Mouse (Mus musculus) forebrain, embryonic 15.5 days (tissue): ENCODE data around the gene Dop1a. TPM values are rescaled to one million over a fixed set of nuclear protein-coding genes. Genes with fewer than 3 reads are reported as not detected.
A peak's percentile ranks its signal among the peaks of the same experiment; 100 is the strongest.

Source experiments
- ATAC-seq: fragments of 200-750 bp; cut with Nextera tagmentation; replicated peaks from 2 replicates; pipeline ENCODE4 v1.8.0; 2017; ENCODE audit warnings: mild to moderate bottlenecking, moderate TSS enrichment, moderate library complexity
- H3K27ac ChIP-seq: fragments of 300-500 bp; sonication (generic); replicated peaks from 2 replicates; pipeline ENCODE4 v1.5.1; 2015; ENCODE audit warnings: mild to moderate bottlenecking, inconsistent platforms
- H3K27me3 ChIP-seq: fragments of 300-500 bp; sonication (generic); 2 replicates; pipeline ENCODE4 v1.6.1; 2015; ENCODE audit warnings: inconsistent platforms
- H3K36me3 ChIP-seq: fragments of 300-500 bp; sonication (generic); 2 replicates; pipeline ENCODE4 v1.6.1; 2015; ENCODE audit warnings: mild to moderate bottlenecking, inconsistent platforms
- H3K4me1 ChIP-seq: fragments of 300-500 bp; sonication (generic); 2 replicates; pipeline ENCODE4 v1.6.1; 2015; ENCODE audit warnings: inconsistent platforms
- H3K4me2 ChIP-seq: fragments of 300-500 bp; sonication (generic); replicated peaks from 2 replicates; pipeline ENCODE4 v1.6.1; 2015; ENCODE audit warnings: mild to moderate bottlenecking, inconsistent platforms
- H3K4me3 ChIP-seq: fragments of 300-500 bp; sonication (generic); 2 replicates; pipeline ENCODE4 v1.5.1; 2015; ENCODE audit warnings: mild to moderate bottlenecking, inconsistent platforms
- H3K9ac ChIP-seq: fragments of 300-500 bp; sonication (generic); replicated peaks from 2 replicates; pipeline ENCODE4 v1.6.1; 2015; ENCODE audit warnings: mild to moderate bottlenecking, inconsistent platforms
- H3K9me3 ChIP-seq: fragments of 300-500 bp; sonication (generic); 2 replicates; pipeline ENCODE4 v1.6.1; 2016; ENCODE audit warnings: inconsistent platforms
- WGBS: fragments of 180-500 bp; shearing (Covaris S2); methylation state at CpG from one replicate; pipeline ENCODE4 v1.1.7; 2015; ENCODE audit warnings: mixed read lengths; 5-methylcytosine and 5-hydroxymethylcytosine counted together
- polyA plus RNA-seq: library from polyadenylated mRNA; unstranded; fragments of >200 nt; fragmentation: Nextera tagmentation; extraction: Ambion mirVana; gene quantifications from 2 replicates; pipeline ENCODE4 v1.2.1, GENCODE M21; 2015

Dop1a gene
- polyA plus RNA-seq, 1 experiment from 2014 or later: 34.8 TPM

DNA sequence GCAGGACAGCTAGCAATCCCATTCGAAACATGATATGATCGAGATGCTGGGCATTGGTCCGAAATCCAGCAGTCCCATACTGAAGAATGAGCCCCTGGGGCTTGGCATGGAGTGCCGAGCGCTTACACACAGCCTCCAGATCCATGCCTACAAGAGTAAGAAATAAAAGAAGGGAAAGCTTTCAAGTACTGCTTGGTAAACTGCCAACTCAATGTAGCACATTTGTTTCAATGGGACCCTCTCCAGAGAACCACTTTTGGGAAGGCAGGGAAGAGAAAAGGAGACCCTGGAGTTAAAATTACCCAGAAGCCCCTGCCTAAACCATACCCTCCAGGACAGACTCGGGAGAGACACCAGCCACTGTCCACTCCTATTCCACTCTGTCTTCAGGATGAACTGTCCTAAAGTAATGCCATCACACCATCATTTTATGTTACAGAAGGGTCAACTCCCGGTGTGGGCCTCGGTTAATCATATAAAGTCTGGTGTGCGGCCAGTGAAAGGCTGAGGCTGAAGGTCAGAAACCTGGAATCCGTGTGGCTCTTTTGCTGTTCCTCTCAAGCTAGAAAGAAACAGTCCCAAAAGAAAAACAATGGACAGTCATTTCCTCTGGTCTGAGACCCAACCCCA is 103.4 kb downstream of the Dop1a start:
- Histone ChIP-seq H3K9me3 (no peaks in the 10 kb centered on the region), H3K27me3 (no peaks in the 10 kb centered on the region), H3K4me3 (peak overlapping the region; percentile 96), H3K4me2 (peak overlapping the region; percentile 99), H3K27ac (no peak overlapping the region), H3K4me1 (peaks cover 19% of the 10 kb centered on the region), H3K36me3 (peaks cover 27% of the 10 kb centered on the region), H3K9ac (no peak overlapping the region)
- ATAC-seq: no peak
- 59% methylated on average over 10 of the region's 10 CpGs for WGBS

DNA sequence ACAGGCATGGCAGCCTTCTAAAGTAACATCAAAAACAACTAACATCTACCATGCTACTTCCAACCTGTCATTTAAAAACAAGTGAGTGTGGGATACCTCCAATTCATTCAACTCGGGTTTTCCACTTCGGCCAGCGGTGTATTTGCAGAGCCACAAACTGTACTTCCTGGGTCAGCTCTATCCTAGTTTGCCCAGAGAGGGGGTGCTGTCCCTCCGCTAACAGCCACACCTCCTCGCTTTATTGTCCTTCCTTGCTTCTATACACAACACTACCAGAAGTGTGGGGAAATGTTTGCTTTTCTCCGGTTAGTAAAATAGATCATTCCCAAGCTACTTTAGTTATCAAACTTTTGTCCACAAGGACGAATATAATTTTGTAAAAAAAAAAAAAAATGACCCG is 104.0 kb downstream of the Dop1a start:
- 24% methylated on average over 8 of the region's 8 CpGs for WGBS
- peak overlapping the region; percentile 79; the same call in 1 of the 2 replicates for H3K9ac ChIP-seq
- peaks cover 24% of the 10 kb centered on the region for H3K36me3 ChIP-seq
- peak overlapping the region; percentile 71; the same call in 1 of the 2 replicates for H3K27ac ChIP-seq
- peak overlapping the region; percentile 96 for H3K4me3 ChIP-seq
- H3K27me3 ChIP-seq: no peaks in the 10 kb centered on the region
- no peak for ATAC-seq
- H3K4me2 ChIP-seq: peak overlapping the region; percentile 99
- H3K9me3 ChIP-seq: no peaks in the 10 kb centered on the region
- peaks cover 19% of the 10 kb centered on the region for H3K4me1 ChIP-seq

DNA sequence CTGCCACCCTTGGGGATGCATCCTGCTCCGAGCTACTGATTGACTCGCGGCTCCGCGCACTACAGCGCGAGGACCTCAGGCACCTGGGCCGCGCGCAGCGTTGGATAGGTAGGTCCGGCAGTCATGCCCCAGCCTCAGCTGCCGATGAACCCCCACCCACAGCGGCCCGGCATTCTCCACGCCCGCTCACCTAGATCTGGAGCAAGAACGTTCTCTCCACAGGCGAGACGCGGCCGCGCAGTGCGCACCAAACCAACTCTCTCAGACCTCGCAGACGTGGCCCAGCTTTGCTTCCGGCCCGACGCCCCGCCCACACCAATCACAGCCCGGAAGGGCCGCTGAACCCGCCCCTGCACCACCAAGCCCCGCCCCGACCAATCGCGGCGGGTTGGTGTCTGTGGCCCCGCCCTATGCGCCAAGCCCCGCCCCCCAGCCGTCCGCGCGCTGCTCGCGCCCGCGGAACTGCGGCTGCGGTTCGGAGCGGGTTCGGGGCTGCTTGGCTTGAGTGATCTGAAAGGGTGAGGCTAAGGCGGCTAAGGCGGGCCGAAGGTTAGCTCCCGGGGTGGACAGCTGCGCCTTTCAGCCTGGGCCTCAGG is 104.7 kb downstream of the Dop1a start, which contains the start of the genes Pgm3 and Rwdd2a:
TSS of gene Pgm3 (minus strand) at position 303 of the 596 bp plus-strand sequence.
TSS of gene Rwdd2a (plus strand) at position 452 of the 596 bp plus-strand sequence.
- H3K9me3 ChIP-seq: no peaks in the 10 kb centered on the region
- H3K9ac ChIP-seq: peak within 1 kb of the TSS; percentile 79
- under 1% methylated on average over 59 of the region's 59 CpGs for WGBS
- peaks cover 23% of the 10 kb centered on the region for H3K36me3 ChIP-seq
- peaks cover 19% of the 10 kb centered on the region for H3K4me1 ChIP-seq
- no peaks in the 10 kb centered on the region for H3K27me3 ChIP-seq
- peak within 1 kb of the TSS; percentile 99 for H3K4me2 ChIP-seq
- ATAC-seq: peak; percentile 99
- peak within 1 kb of the TSS; percentile 71 for H3K27ac ChIP-seq
- H3K4me3 ChIP-seq: peak within 1 kb of the TSS; percentile 96

DNA sequence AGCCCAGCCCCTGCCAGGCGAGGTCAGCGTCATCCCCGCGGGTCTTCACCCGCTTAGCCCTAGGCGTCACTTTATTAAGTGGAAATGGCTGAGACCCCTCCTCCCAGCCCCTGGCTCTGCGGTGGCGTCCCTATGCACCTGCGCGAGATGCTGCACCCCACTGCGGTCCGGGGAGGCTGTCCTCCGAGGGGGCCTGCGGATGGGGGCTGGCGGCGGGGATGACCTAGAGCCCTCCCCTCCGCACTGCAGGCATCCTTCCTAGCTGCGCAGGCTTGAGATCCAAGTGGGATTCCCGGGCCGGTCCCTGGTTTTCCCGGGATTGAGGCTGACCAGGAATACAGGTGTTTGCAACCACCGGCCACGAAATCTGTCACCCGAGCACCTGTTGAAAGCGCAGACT is 105.2 kb downstream of the Dop1a start:
- Histone ChIP-seq H3K4me3 (peak overlapping the region; percentile 96), H3K9me3 (no peaks in the 10 kb centered on the region), H3K4me1 (peaks cover 19% of the 10 kb centered on the region), H3K36me3 (peaks cover 18% of the 10 kb centered on the region), H3K4me2 (peak overlapping the region; percentile 99), H3K27ac (no peak overlapping the region), H3K27me3 (no peaks in the 10 kb centered on the region), H3K9ac (peak overlapping the region; percentile 79)
- WGBS: 0% methylated on average over 25 of the region's 25 CpGs
- ATAC-seq: no peak

DNA sequence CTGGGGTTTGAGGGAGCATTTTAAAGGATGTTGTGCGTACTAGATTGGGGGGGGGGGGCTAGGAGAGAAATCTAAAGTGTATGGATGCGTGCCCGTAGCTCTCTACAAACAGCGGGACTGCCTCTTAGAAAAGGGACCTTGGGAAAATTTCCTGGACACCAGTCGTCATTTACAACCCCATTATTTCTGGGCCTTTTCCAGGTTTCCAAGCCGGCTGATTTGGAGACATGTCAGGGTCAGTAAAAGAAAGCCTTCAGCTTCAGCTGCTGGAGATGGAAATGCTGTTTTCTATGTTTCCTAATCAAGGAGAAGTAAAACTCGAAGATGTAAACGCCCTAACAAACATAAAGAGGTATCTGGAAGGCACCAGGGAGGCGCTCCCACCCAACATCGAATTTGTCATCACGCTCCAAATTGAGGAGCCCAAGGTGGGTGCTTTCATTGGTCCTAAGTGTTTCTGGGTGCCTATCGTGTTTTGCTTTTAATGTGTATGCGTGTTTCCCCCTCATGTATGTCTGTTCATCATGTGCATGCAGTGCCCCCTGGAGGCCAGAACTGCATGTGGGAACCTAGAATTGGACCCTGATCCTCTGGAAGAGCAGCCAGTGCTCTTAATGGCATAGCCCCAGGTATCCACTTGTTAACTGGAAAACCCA is 105.8 kb downstream of the Dop1a start:
- Histone ChIP-seq H3K9ac (peak overlapping the region; percentile 79), H3K27ac (no peak overlapping the region), H3K4me1 (peaks cover 19% of the 10 kb centered on the region), H3K36me3 (peaks cover 16% of the 10 kb centered on the region), H3K27me3 (no peaks in the 10 kb centered on the region), H3K9me3 (no peaks in the 10 kb centered on the region), H3K4me3 (peak overlapping the region; percentile 96), H3K4me2 (peak overlapping the region; percentile 99)
- 5% methylated on average over 13 of the region's 13 CpGs for WGBS
- ATAC-seq: no peak; the same call in 1 of the 2 replicates

DNA sequence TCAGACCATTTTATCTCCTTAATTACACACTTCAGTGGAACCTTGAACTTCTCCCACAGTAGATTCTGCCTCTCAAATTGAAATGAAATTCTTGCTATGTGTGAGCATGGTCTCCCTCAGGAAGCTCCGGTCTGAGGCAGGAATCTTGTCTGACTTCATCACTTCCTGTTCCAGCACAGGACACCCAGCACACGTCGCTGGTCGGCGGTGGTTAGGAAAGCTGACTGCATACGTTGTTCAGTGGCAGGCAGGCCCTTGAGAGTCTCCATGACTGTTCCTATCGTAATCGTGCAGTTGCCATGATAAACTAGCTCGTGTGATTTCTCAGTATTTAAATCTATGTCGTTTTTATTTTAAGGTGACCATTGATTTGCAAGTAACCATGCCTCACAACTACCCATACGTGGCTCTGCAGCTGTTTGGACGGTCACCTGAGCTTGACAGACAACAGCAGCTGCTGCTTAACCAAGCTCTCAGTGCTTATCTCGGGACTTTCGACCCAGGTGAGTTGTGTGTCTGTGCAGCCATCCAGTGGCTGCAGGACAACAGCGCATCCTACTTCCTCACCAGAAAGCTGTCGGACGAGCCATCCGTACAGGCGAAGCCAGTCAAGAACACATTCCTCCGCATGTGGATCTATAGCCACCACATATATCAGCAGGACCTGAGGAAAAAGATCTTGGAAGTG is 106.8 kb downstream of the Dop1a start:
- no peaks in the 10 kb centered on the region for H3K27me3 ChIP-seq
- H3K9ac ChIP-seq: no peak overlapping the region
- no peak for ATAC-seq
- no peak overlapping the region for H3K27ac ChIP-seq
- H3K4me1 ChIP-seq: peaks cover 19% of the 10 kb centered on the region
- no peak overlapping the region for H3K4me2 ChIP-seq
- peaks cover 7% of the 10 kb centered on the region for H3K36me3 ChIP-seq
- 90% methylated on average over 20 of the region's 20 CpGs for WGBS
- no peak overlapping the region for H3K4me3 ChIP-seq
- H3K9me3 ChIP-seq: no peaks in the 10 kb centered on the region

DNA sequence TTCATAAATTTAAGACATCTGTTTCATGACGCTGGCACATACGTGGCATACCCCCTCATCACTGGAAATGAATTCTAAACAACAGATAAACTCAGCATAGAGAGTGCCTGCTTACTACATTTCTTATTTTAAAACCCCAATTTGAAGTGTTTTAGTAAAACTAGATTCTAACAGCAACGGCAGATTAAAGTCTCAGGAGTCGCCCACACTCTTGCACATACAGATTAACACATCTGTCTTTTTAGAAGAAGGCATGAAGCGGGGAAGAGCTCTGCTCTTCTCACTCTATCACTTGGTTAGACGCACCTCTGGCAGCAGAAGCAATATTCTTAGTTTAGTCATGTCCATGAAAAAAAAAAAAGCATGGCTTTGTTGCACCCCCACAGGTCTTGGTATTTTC is 108.2 kb downstream of the Dop1a start:
- peaks cover 18% of the 10 kb centered on the region for H3K4me1 ChIP-seq
- ATAC-seq: no peak
- no peak overlapping the region for H3K4me2 ChIP-seq
- no peaks in the 10 kb centered on the region for H3K9me3 ChIP-seq
- H3K36me3 ChIP-seq: no peaks in the 10 kb centered on the region
- H3K27me3 ChIP-seq: no peaks in the 10 kb centered on the region
- H3K9ac ChIP-seq: no peak overlapping the region
- WGBS: 91% methylated on average over 6 of the region's 6 CpGs
- no peak overlapping the region for H3K4me3 ChIP-seq
- H3K27ac ChIP-seq: no peak overlapping the region

DNA sequence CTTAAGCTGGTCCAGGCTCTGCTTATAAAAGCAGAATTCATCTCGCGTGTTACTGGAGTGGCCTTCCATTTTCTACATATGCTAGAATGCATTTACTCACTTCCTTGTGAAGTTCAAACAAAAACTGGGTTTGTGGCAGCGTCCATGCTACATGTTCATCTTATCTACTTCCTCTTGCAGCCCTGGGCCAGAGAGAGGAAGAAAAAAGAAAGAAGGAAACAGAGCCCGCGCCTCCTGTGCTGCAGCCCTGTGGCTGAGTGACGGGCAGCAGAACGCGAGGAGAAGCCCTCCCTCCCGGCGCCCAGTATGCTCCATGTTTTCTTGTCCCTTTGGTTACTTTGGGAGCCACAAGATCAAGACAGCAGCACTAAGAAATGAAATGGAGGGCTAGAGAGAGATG is 112.7 kb downstream of the Dop1a start:
- no peaks in the 10 kb centered on the region for H3K36me3 ChIP-seq
- no peak overlapping the region for H3K4me2 ChIP-seq
- no peak overlapping the region for H3K27ac ChIP-seq
- ATAC-seq: no peak
- H3K9me3 ChIP-seq: no peaks in the 10 kb centered on the region
- H3K9ac ChIP-seq: no peak overlapping the region
- H3K4me3 ChIP-seq: no peak overlapping the region
- 93% methylated on average over 10 of the region's 10 CpGs for WGBS
- no peaks in the 10 kb centered on the region for H3K27me3 ChIP-seq
- no peaks in the 10 kb centered on the region for H3K4me1 ChIP-seq

DNA sequence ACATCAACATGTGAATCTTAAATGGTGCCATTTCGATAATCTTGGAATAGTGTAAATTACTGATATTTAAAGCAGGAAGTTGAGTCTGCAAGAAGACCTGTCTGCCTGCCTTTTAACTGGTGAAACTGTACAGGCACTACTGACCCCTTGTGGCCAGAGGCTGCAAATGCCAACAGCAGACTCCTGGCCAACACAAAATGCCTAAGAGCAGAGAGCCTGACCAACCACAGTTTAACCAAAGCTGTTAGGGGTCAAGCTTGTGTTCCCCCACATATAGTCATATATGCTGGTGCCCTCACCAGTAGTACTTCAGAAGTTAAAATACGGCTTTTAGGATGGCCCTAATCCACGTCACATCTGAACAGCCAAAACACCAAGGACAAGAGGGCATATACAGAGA is 116.8 kb downstream of the Dop1a start:
- Histone ChIP-seq H3K27me3 (no peaks in the 10 kb centered on the region), H3K27ac (no peak overlapping the region), H3K4me3 (no peak overlapping the region), H3K9ac (no peak overlapping the region), H3K4me2 (no peak overlapping the region), H3K4me1 (no peaks in the 10 kb centered on the region), H3K36me3 (no peaks in the 10 kb centered on the region), H3K9me3 (no peaks in the 10 kb centered on the region)
- 61% methylated on average over 3 of the region's 3 CpGs for WGBS
- peak; percentile 53 for ATAC-seq

DNA sequence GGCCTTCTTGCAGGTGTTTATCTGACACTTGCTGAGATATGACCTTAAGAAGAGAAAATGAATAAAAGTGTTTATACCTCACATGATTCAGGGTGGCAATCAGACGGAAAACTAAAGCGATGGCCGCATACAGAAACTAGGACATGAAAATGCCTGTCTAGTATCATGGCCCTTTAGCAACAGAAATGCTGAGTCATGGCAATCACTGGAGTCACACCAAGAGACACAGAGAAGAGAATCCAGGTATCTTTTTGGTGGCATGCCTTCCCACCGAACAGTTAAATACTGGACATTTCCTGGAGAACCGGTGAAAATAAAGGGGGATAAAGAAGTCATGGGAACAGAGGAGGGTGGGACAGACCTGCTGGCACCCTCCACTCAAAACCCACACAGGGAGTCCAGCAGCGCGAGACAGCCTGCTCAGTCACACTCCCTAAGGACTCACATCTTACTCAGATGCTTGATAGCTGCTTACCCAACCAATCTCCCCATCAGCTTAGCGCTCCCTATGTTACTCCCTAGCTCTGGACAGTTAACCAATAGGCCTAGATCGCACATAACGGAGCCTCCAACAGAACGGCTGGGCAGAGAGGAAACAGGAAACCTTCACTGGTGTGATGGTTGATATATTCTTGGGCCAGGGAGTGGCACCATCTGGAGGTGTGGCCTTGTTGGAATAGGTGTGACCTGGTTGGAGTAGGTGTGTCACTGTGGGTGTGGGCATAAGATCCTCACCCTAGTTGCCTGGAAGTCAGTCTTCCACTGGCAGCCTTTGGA is 120.3 kb downstream of the Dop1a start:
- H3K27ac ChIP-seq: no peak overlapping the region
- H3K36me3 ChIP-seq: no peaks in the 10 kb centered on the region
- H3K9me3 ChIP-seq: no peaks in the 10 kb centered on the region
- no peak for ATAC-seq
- no peaks in the 10 kb centered on the region for H3K27me3 ChIP-seq
- no peak overlapping the region for H3K4me2 ChIP-seq
- H3K4me3 ChIP-seq: no peak overlapping the region
- 89% methylated on average over 11 of the region's 11 CpGs for WGBS
- H3K9ac ChIP-seq: no peak overlapping the region
- H3K4me1 ChIP-seq: no peaks in the 10 kb centered on the region
